Mouse (Mus musculus) A20 (cell line): Measurements from ENCODE around the gene Hs3st4.

Experiments used
- DNase-seq: peaks from one replicate; pipeline ENCODE4 v3.0.0-alpha.2; 2011; ENCODE audit warnings: low read depth, low spot score

Gene Hs3st4

GRCm38 (mm10) chr7:124347218-124348017 lies 364.7 kb downstream of the Hs3st4 start:
- no peak for DNase-seq

GRCm38 (mm10) chr7:124354035-124354434 lies 371.4 kb downstream of the Hs3st4 start:
- DNase-seq = no peak

GRCm38 (mm10) chr7:124358068-124358467 lies 375.4 kb downstream of the Hs3st4 start:
- no peak for DNase-seq

GRCm38 (mm10) chr7:124359836-124360235 lies 377.2 kb downstream of the Hs3st4 start:
- no peak for DNase-seq

- no peak for DNase-seq
These were observed 389.6 kb downstream of the Hs3st4 start for GRCm38 (mm10) chr7:124372297-124372696.

- DNase-seq = no peak
These were observed 390.0 kb downstream of the Hs3st4 start for GRCm38 (mm10) chr7:124372697-124373096.

- DNase-seq = no peak
These were observed 400.8 kb downstream of the Hs3st4 start for GRCm38 (mm10) chr7:124383489-124383888.

GRCm38 (mm10) chr7:124399184-124399583 lies 416.5 kb downstream of the Hs3st4 start:
- no peak for DNase-seq

GRCm38 (mm10) chr7:124426951-124427350 lies 444.3 kb downstream of the Hs3st4 start:
- no peak for DNase-seq
